Mouse (Mus musculus) CH12.LX (cell line): ENCODE results near the gene 2210408I21Rik. TPM values are rescaled to one million over a fixed set of nuclear protein-coding genes. Genes with fewer than 3 reads are reported as not detected.

Source experiments
- DNase-seq: peaks from one replicate; pipeline ENCODE4 v3.0.0-alpha.2; 2013; ENCODE audit errors: extremely low read depth
- H3K27ac ChIP-seq: 2 replicates; pipeline ENCODE4 v1.5.1; 2012; ENCODE audit warnings: low read depth, mild to moderate bottlenecking, control low read depth, moderate library complexity; ENCODE audit not compliant: insufficient read depth
- H3K27me3 ChIP-seq: replicated peaks from 2 replicates; pipeline ENCODE3; 2012; ENCODE audit warnings: inconsistent platforms
- H3K36me3 ChIP-seq, 2 experiments: replicated peaks in 1 of 2; 2 replicates each; pipeline versions ENCODE3 to v1.6.1; 2012; ENCODE audit warnings: inconsistent platforms in 1 of 2, low read length in 1 of 2, mild to moderate bottlenecking in 1 of 2, mixed read lengths in 1 of 2, moderate library complexity in 1 of 2; ENCODE audit not compliant: control insufficient read depth in 1 of 2, insufficient read depth in 1 of 2
- H3K4me1 ChIP-seq, 2 experiments: 2 replicates each; pipeline ENCODE4 v1.6.1; 2012; ENCODE audit warnings: inconsistent platforms in 1 of 2, moderate library complexity in 1 of 2; ENCODE audit not compliant: insufficient read depth in 2 of 2, control insufficient read depth in 1 of 2
- H3K4me2 ChIP-seq: 2 replicates; pipeline ENCODE4 v1.6.1; 2012; ENCODE audit warnings: low read depth, mild to moderate bottlenecking, control low read depth; ENCODE audit not compliant: poor library complexity, insufficient read depth, severe bottlenecking
- H3K4me3 ChIP-seq, 3 experiments: fragments of 150-350 bp in 1 of 3; sonication (generic) in 1 of 3; replicated peaks in 1 of 3; 2 replicates each; pipeline versions ENCODE3 to v1.5.1; 2011 to 2012; ENCODE audit warnings: low read depth in 2 of 3, low read length in 2 of 3, mild to moderate bottlenecking in 2 of 3, moderate library complexity in 2 of 3, control low read depth in 1 of 3, improper control_type of control experiment in 1 of 3, inconsistent platforms in 1 of 3, mixed read lengths in 1 of 3; ENCODE audit not compliant: poor library complexity in 1 of 3
- H3K79me2 ChIP-seq: replicated peaks from 2 replicates; pipeline ENCODE4 v1.6.1; 2012; ENCODE audit warnings: mild to moderate bottlenecking, moderate library complexity; ENCODE audit not compliant: control insufficient read depth, poor library complexity, insufficient read depth, severe bottlenecking; ENCODE audit errors: extremely low read depth
- H3K9ac ChIP-seq: 2 replicates; pipeline ENCODE4 v1.6.1; 2012; ENCODE audit warnings: low read depth, mild to moderate bottlenecking, control low read depth, moderate library complexity; ENCODE audit not compliant: insufficient read depth
- H3K9me3 ChIP-seq: replicated peaks from 2 replicates; pipeline ENCODE3; 2012; ENCODE audit warnings: low read length, inconsistent platforms, mixed read lengths
- CTCF ChIP-seq, 2 experiments: IDR thresholded peaks in 1 of 2; conservative IDR thresholded peaks in 1 of 2; 2 replicates each; pipeline ENCODE4 v1.5.1; 2011 to 2012; ENCODE audit warnings: low read depth in 2 of 2, low read length in 2 of 2, improper control_type of control experiment in 1 of 2, inconsistent platforms in 1 of 2, mild to moderate bottlenecking in 1 of 2, moderate library complexity in 1 of 2
- EP300 ChIP-seq: IDR thresholded peaks from 2 replicates; pipeline ENCODE4 v1.6.1; 2011; ENCODE audit warnings: low read length, improper control_type of control experiment
- ETS1 ChIP-seq: conservative IDR thresholded peaks from 2 replicates; pipeline ENCODE4 v1.6.1; 2012; ENCODE audit warnings: low read depth, mild to moderate bottlenecking, inconsistent platforms, low read length, improper control_type of control experiment, moderate library complexity
- JUN ChIP-seq: IDR thresholded peaks from 2 replicates; pipeline ENCODE4 v1.6.1; 2011; ENCODE audit warnings: low read depth, mild to moderate bottlenecking, low read length, improper control_type of control experiment, moderate library complexity; ENCODE audit not compliant: insufficient read depth
- KAT2A ChIP-seq: IDR thresholded peaks from 2 replicates; pipeline ENCODE4 v1.6.1; 2012; ENCODE audit warnings: low read length, improper control_type of control experiment, inconsistent platforms; ENCODE audit not compliant: insufficient replicate concordance
- MAX ChIP-seq: IDR thresholded peaks from 2 replicates; pipeline ENCODE4 v1.6.1; 2011; ENCODE audit warnings: low read length, improper control_type of control experiment
- MAZ ChIP-seq: IDR thresholded peaks from 2 replicates; pipeline ENCODE4 v1.6.1; 2012; ENCODE audit warnings: low read depth, mild to moderate bottlenecking, inconsistent platforms, low read length, improper control_type of control experiment, moderate library complexity
- NRF1 ChIP-seq: IDR thresholded peaks from 2 replicates; pipeline ENCODE4 v1.6.1; 2014; ENCODE audit warnings: low read depth, mild to moderate bottlenecking, inconsistent platforms, low read length, improper control_type of control experiment, moderate library complexity
- PAX5 ChIP-seq: IDR thresholded peaks from 2 replicates; pipeline ENCODE4 v1.6.1; 2012; ENCODE audit warnings: low read length, inconsistent platforms, mixed read lengths
- SIN3A ChIP-seq: IDR thresholded peaks from 2 replicates; pipeline ENCODE4 v1.6.1; 2012; ENCODE audit warnings: low read length, improper control_type of control experiment, inconsistent platforms
- SMC3 ChIP-seq: IDR thresholded peaks from 2 replicates; pipeline ENCODE4 v1.6.1; 2011; ENCODE audit warnings: low read depth, low read length, improper control_type of control experiment
- UBTF ChIP-seq: IDR thresholded peaks from 2 replicates; pipeline ENCODE4 v1.6.1; 2012; ENCODE audit warnings: low read depth, mild to moderate bottlenecking, inconsistent platforms, low read length, improper control_type of control experiment, moderate library complexity
- ZKSCAN1 ChIP-seq: IDR thresholded peaks from 2 replicates; pipeline ENCODE4 v1.6.1; 2012; ENCODE audit warnings: low read depth, inconsistent platforms, low read length, improper control_type of control experiment, borderline replicate concordance
- ZMIZ1 ChIP-seq: IDR thresholded peaks from 2 replicates; pipeline ENCODE4 v1.6.1; 2012; ENCODE audit warnings: low read depth, mild to moderate bottlenecking, inconsistent platforms, low read length, improper control_type of control experiment
- dilution Hi-C: fragments of 300-500 bp; cut with MboI; formaldehyde crosslinking; loops from 2 replicates; pipeline ENCODE4 v1.14.3; 2020; ENCODE audit warnings: low sequenced_read_pairs; ENCODE audit not compliant: extremely low pct_unique_long_range_greater_than_20kb, extremely low pct_ligation_motif_present
- in situ Hi-C: fragments of 300-500 bp; cut with MboI; formaldehyde crosslinking; loops from 3 replicates; pipeline ENCODE4 v1.14.3; 2019; ENCODE audit warnings: low sequenced_read_pairs, low pct_ligation_motif_present, low pct_unique_long_range_greater_than_20kb, mixed read lengths
- polyA plus RNA-seq: library from polyadenylated mRNA; unstranded; fragments of >175 nt; gene quantifications from 2 replicates; pipeline ENCODE4 v1.2.1, GENCODE M21; 2012; ENCODE audit warnings: low read depth; ENCODE audit not compliant: insufficient read length
- total RNA-seq, 2 experiments: library from RNA; depleted of rRNA; stranded (reverse); fragments of 300-350 nt in 1 of 2; fragments of >200 nt in 1 of 2; gene quantifications; 2 replicates each; pipeline ENCODE4 v1.2.3; 2012 to 2014

2210408I21Rik gene
- total and polyA plus RNA-seq, 3 experiments: 5.6 to 14.7 (median 7.7) TPM

- Histone ChIP-seq H3K79me2 (no peaks in the 10 kb centered on the region), H3K4me3 (no peak overlapping the region), H3K4me2 (no peak overlapping the region), H3K9ac (no peak overlapping the region), H3K4me1 (no peaks in the 10 kb centered on the region), H3K36me3 (no peaks in the 10 kb centered on the region), H3K9me3 (no peaks in the 10 kb centered on the region), H3K27me3 (no peaks in the 10 kb centered on the region), H3K27ac (no peak overlapping the region)
- dilution Hi-C loops (no loop called here), in situ Hi-C loops (no loop called here)
- DNase-seq: no peak
- TF ChIP-seq MAX: no peak
- no peak for TF ChIP-seq PAX5
- no peak for TF ChIP-seq ZMIZ1
- no peak for TF ChIP-seq KAT2A
These were observed 274.5 kb downstream of the 2210408I21Rik start for GRCm38 (mm10) chr13:77409804-77410203.

DNA sequence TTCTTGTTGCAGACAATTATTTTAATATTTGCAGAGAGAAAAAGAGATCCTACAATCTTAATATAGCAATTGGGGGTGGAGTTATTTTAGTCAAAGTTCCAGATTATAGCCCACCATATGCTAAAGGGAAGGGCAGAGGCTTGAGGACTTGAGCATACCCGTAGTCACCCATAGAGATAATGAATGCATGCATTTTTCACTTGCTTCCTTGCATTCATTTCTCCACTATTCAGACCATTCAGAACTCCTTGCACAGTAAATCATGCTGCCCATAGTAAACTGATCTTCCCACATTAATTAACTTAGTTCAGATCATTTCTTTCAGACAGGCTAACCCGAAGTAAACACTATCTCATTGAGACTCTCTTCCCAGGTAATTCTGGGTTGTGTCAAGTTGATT is 277.5 kb downstream of the 2210408I21Rik start:
- Histone ChIP-seq H3K9ac (no peak overlapping the region), H3K9me3 (no peaks in the 10 kb centered on the region), H3K27ac (no peak overlapping the region), H3K4me1 (no peaks in the 10 kb centered on the region), H3K27me3 (no peaks in the 10 kb centered on the region), H3K36me3 (no peaks in the 10 kb centered on the region), H3K4me3 (no peak overlapping the region), H3K79me2 (no peaks in the 10 kb centered on the region), H3K4me2 (no peak overlapping the region)
- TF ChIP-seq SIN3A: no peak
- no peak for TF ChIP-seq EP300
- no peak for TF ChIP-seq ZKSCAN1
- in situ Hi-C loops (no loop called here), dilution Hi-C loops (no loop called here)
- no peak for DNase-seq

DNA sequence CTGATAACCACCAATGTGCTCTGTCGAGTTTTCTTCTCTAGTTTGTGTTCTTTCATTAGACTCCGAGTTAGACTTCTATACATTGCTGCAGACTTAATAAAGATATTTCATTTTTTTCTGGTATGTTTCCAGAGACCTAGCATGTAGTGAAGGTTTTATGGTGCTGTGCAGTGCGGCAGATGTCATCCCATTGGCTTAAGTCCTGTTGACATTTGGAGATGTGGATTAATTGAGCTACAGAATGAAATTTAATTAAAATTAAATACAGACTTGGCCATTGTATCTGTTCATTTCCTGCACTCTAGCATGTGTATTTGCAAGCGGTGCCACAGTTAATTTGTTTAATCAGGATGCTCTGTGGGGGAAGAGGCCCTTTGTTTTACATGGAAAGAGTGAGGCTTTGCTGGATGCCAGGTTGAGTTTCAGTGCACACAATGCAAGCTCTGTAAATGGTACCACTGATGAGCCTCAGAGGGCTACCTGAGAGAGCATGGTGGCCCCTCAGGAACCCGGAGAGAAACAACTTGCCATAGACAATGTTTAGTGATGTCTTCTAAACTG is 314.7 kb downstream of the 2210408I21Rik start:
- Histone ChIP-seq H3K9ac (no peak overlapping the region), H3K4me3 (no peak overlapping the region), H3K27ac (no peak overlapping the region), H3K36me3 (no peaks in the 10 kb centered on the region), H3K79me2 (no peaks in the 10 kb centered on the region), H3K4me1 (no peaks in the 10 kb centered on the region), H3K27me3 (no peaks in the 10 kb centered on the region), H3K9me3 (no peaks in the 10 kb centered on the region)
- DNase-seq: no peak
- in situ Hi-C loops (no loop called here), dilution Hi-C loops (no loop called here)
- TF ChIP-seq UBTF (no peak), NRF1 (no peak), JUN (no peak), ETS1 (no peak), SMC3 (no peak), MAZ (no peak), CTCF (conservative IDR thresholded peaks at IDR 0.05 in 1 of 2, IDR thresholded peaks at IDR 0.05 in 1 of 2; ENCODE audit: low read depth in 2 of 2, low read length in 2 of 2) (no peak)
- TF ChIP-seq, all 38 proteins: peak for 0
- no peak overlapping the region for H3K4me2 ChIP-seq
